Mouse (Mus musculus): ENCODE measurements around the gene Dph6.

- TF ChIP-seq TAL1 (IDR thresholded peaks at IDR 0.05; ENCODE audit: low read length) (no peak), GATA1 (IDR thresholded peaks at IDR 0.05; ENCODE audit: low read length) (no peak)
Observed at GRCm38 (mm10) chr2:114687483-114687882, 32.7 kb upstream of the Dph6 start.
